Mouse (Mus musculus) forebrain, embryonic 11.5 days (tissue): ENCODE data around the gene Strap. TPM values are rescaled to one million over a fixed set of nuclear protein-coding genes. Genes with fewer than 3 reads are reported as not detected.

Experiments used
- ATAC-seq: fragments of 200-750 bp; cut with Nextera tagmentation; replicated peaks from 2 replicates; pipeline ENCODE4 v1.8.0; 2017; ENCODE audit warnings: moderate TSS enrichment; ENCODE audit not compliant: low FRiP score
- DNase-seq: peaks from one replicate; pipeline ENCODE4 v3.0.0-alpha.2; 2017; ENCODE audit warnings: low spot score
- H3K27ac ChIP-seq: fragments of 300-500 bp; sonication (generic); 2 replicates; pipeline ENCODE4 v1.5.1; 2014; ENCODE audit warnings: low read depth, low read length
- H3K27me3 ChIP-seq: fragments of 300-500 bp; sonication (generic); 2 replicates; pipeline ENCODE4 v1.6.1; 2014; ENCODE audit warnings: mild to moderate bottlenecking, low read length, mixed read lengths; ENCODE audit not compliant: control insufficient read depth, insufficient read depth
- H3K36me3 ChIP-seq: fragments of 300-500 bp; sonication (generic); 2 replicates; pipeline ENCODE4 v1.6.1; 2014; ENCODE audit warnings: mild to moderate bottlenecking, low read length, moderate library complexity, mixed read lengths; ENCODE audit not compliant: control insufficient read depth, insufficient read depth
- H3K4me1 ChIP-seq: fragments of 300-500 bp; sonication (generic); replicated peaks from 2 replicates; pipeline ENCODE4 v1.6.1; 2014; ENCODE audit warnings: low read length, mixed read lengths; ENCODE audit not compliant: control insufficient read depth, insufficient read depth
- H3K4me2 ChIP-seq: fragments of 300-500 bp; sonication (generic); 2 replicates; pipeline ENCODE4 v1.6.1; 2014; ENCODE audit warnings: low read depth, mild to moderate bottlenecking, low read length, moderate library complexity, mixed read lengths; ENCODE audit not compliant: severe bottlenecking
- H3K4me3 ChIP-seq: fragments of 300-500 bp; sonication (generic); 2 replicates; pipeline ENCODE4 v1.5.1; 2014; ENCODE audit warnings: low read depth, low read length
- H3K9ac ChIP-seq: fragments of 300-500 bp; sonication (generic); 2 replicates; pipeline ENCODE4 v1.6.1; 2014; ENCODE audit warnings: low read length
- H3K9me3 ChIP-seq: fragments of 300-500 bp; sonication (generic); 2 replicates; pipeline ENCODE4 v1.6.1; 2016; ENCODE audit warnings: low read length, mixed read lengths; ENCODE audit not compliant: control insufficient read depth
- WGBS: fragments of 180-500 bp; shearing (Covaris S2); extraction: QIAGEN DNeasy Blood & Tissue Kit; methylation state at CpG from one replicate; pipeline ENCODE4 v1.1.7; 2014; 5-methylcytosine and 5-hydroxymethylcytosine counted together
- polyA plus RNA-seq: library from polyadenylated mRNA; unstranded; fragments of >200 nt; fragmentation: Nextera tagmentation; extraction: Ambion mirVana; gene quantifications from 2 replicates; pipeline ENCODE4 v1.2.1, GENCODE M21; 2014

Strap gene
- polyA plus RNA-seq, 1 experiment from 2014 or later, result 245 TPM

DNA sequence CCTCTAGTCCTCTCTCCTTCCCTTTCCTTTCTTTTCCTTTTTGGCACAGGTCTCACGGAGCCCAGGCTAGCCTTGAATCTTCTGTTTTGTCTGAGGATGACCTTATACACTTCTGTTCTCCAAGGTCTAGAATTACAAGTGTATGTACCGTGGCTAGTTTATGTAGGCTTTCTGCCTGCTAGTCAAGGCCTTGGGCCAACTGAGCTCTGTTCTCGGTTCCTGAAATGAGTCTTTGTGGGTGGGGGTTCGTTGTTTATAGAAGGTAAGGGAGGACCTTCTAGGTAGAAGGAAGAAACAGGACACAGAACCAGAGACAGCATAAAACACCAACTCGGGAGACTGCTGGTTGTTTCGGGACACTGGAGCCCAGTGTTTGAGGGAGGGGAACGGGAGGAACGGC, 40.3 kb downstream of the Strap start:
- no peak overlapping the region for H3K9ac ChIP-seq
- no peaks in the 10 kb centered on the region for H3K4me1 ChIP-seq
- H3K27ac ChIP-seq, result no peak overlapping the region
- H3K9me3 ChIP-seq, result no peaks in the 10 kb centered on the region
- DNase-seq (no peak), ATAC-seq (no peak)
- H3K27me3 ChIP-seq, result no peaks in the 10 kb centered on the region
- H3K4me2 ChIP-seq, result no peak overlapping the region
- no peak overlapping the region for H3K4me3 ChIP-seq
- 95% methylated on average over 8 of the region's 8 CpGs for WGBS
- no peaks in the 10 kb centered on the region for H3K36me3 ChIP-seq

DNA sequence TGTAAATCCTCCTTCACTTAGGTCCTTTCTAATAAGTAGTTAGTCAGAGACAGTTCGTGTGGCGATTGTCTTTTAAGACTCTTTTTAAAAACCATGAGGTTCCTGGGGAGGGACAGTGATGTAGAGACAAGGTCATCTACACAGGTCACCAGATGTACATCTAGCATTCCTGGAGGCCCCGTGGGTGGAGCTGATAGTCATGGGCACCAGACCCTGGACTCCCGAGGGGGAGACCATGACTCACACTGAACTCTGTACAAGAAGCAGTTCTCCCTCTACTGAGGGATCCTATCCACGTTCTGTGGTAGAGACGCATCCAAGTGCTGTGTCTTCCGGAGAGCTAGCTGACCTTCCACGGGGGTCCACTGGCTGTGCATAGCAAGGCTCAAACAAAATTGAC, 42.1 kb downstream of the Strap start:
- 89% methylated on average over 8 of the region's 8 CpGs for WGBS
- DNase-seq, result no peak
- Histone ChIP-seq H3K4me3 (no peak overlapping the region), H3K27ac (no peak overlapping the region), H3K36me3 (no peaks in the 10 kb centered on the region), H3K4me2 (no peak overlapping the region), H3K9me3 (no peaks in the 10 kb centered on the region), H3K4me1 (no peaks in the 10 kb centered on the region), H3K27me3 (no peaks in the 10 kb centered on the region), H3K9ac (no peak overlapping the region)
- no peak for ATAC-seq

DNA sequence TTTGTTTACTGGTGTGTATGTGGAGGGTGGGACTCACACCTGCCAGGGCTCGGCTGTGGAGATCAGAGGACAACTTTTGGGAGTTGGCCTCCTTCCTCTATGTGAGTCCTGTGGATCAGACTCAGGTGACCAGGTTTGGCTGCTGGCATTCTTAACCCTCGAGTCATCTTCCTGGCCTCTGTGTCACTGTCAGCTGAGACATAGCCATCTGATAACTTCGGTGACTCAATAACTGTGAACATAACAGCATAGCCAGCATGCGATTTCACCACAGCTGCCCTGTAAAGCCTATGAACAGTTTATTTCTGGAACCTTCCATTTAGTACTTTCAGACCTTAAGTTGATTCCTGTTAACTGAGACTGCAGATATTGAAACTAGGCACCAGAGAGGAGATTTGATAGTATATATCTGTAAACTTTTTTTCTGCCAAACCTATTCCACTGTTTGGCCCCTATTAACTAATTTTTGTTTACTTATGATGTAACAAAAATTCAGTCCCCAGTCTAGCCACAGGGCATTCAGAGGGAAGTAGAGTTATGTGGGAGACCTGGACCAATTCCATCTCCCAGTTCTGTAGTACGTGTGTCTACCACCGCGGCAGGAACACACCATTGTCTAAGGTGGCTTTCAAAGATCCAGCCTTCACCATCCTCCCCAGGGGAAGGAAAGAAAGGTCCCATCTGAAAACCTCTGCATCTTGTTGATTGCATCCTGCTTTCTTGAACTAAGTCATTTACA, 49.2 kb downstream of the Strap start:
- 93% methylated on average over 7 of the region's 7 CpGs for WGBS
- DNase-seq, result no peak
- H3K4me3 ChIP-seq, result no peak overlapping the region
- H3K27ac ChIP-seq, result no peak overlapping the region
- no peaks in the 10 kb centered on the region for H3K36me3 ChIP-seq
- no peak overlapping the region for H3K4me2 ChIP-seq
- no peak overlapping the region for H3K9ac ChIP-seq
- no peaks in the 10 kb centered on the region for H3K27me3 ChIP-seq
- H3K4me1 ChIP-seq, result no peaks in the 10 kb centered on the region
- no peaks in the 10 kb centered on the region for H3K9me3 ChIP-seq
- no peak for ATAC-seq

DNA sequence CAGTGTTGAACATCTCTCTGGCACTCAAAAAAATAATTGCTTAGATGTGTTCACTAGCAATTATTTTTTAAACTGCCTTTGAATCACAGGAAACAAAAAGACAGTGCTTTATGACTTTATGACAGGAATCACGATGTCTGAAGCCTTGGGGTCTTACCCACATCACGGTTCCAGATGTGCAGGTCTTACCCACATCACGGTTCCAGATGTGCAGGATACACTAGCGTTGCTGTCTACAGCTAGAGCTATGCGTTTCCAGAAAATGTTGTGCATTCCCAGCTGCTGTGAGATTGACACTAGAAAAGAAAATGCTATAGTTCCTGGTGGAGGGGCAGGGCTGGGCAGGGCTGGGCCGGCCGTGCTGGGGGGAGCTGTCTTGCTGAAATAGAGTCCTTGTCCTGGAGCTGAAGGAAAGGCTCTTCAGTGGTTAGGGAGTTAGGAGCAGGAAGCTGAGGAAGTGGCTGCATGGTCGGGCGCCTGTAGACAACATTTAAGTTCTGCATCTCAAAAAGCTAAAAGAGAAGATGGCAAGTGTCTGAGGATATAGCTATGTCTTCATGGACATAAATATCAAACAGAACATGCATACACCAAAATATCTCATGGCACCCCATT, 54.2 kb downstream of the Strap start:
- ATAC-seq (no peak), DNase-seq (no peak)
- Histone ChIP-seq H3K9me3 (no peaks in the 10 kb centered on the region), H3K4me3 (no peak overlapping the region), H3K36me3 (no peaks in the 10 kb centered on the region), H3K4me1 (no peaks in the 10 kb centered on the region), H3K27me3 (no peaks in the 10 kb centered on the region), H3K4me2 (no peak overlapping the region), H3K27ac (no peak overlapping the region), H3K9ac (no peak overlapping the region)
- WGBS, result 77% methylated on average over 9 of the region's 9 CpGs

DNA sequence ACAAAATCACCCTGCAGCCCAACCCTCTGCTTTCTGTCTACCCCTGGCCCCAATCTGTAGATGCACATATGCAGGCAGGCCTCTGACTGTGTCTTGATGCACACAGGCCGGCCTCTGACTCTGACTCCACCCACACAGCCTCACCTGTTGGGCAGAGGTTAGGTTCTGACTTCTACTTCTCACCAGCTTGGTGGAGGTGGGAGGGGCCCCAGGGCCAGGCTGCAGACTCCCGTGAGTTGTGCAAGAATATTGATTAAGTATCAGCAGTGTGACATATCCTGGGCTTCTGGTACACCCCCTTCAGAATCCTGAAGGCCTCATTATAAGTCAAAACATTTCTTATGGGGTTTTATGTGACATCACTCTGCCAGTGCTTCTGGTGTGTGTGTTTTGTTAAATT, 54.8 kb downstream of the Strap start:
- DNase-seq (no peak), ATAC-seq (no peak)
- H3K4me3 ChIP-seq, result no peak overlapping the region
- no peaks in the 10 kb centered on the region for H3K9me3 ChIP-seq
- no peak overlapping the region for H3K9ac ChIP-seq
- 72% methylated on average over 2 of the region's 2 CpGs for WGBS
- no peak overlapping the region for H3K4me2 ChIP-seq
- H3K27me3 ChIP-seq, result no peaks in the 10 kb centered on the region
- no peak overlapping the region for H3K27ac ChIP-seq
- no peaks in the 10 kb centered on the region for H3K36me3 ChIP-seq
- H3K4me1 ChIP-seq, result no peaks in the 10 kb centered on the region

DNA sequence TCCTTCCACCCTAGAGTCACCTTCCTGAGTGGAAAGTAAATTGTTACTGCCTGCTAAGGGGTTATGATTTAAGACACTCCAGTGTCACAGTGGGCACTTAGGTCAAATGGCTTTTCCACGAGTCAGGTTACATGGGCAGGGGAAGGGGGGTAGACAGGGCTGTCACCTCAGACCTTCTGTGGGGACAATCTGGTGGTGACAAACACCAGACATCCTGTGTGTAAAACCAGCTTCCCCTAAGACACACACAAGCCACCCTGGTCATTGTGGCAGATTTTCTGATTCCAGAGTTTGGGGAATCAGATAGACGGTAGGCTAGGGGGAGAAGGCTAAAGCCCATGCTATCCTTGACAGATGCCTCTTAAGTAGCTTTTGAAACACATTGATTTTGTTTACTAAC, 60.6 kb downstream of the Strap start:
- ATAC-seq (no peak), DNase-seq (no peak)
- 78% methylated on average over 2 of the region's 2 CpGs for WGBS
- H3K9ac ChIP-seq, result no peak overlapping the region
- H3K4me3 ChIP-seq, result no peak overlapping the region
- no peaks in the 10 kb centered on the region for H3K36me3 ChIP-seq
- no peaks in the 10 kb centered on the region for H3K4me1 ChIP-seq
- H3K27ac ChIP-seq, result no peak overlapping the region
- peaks cover 6% of the 10 kb centered on the region; the same call in 1 of the 2 replicates for H3K9me3 ChIP-seq
- no peaks in the 10 kb centered on the region for H3K27me3 ChIP-seq
- no peak overlapping the region for H3K4me2 ChIP-seq

DNA sequence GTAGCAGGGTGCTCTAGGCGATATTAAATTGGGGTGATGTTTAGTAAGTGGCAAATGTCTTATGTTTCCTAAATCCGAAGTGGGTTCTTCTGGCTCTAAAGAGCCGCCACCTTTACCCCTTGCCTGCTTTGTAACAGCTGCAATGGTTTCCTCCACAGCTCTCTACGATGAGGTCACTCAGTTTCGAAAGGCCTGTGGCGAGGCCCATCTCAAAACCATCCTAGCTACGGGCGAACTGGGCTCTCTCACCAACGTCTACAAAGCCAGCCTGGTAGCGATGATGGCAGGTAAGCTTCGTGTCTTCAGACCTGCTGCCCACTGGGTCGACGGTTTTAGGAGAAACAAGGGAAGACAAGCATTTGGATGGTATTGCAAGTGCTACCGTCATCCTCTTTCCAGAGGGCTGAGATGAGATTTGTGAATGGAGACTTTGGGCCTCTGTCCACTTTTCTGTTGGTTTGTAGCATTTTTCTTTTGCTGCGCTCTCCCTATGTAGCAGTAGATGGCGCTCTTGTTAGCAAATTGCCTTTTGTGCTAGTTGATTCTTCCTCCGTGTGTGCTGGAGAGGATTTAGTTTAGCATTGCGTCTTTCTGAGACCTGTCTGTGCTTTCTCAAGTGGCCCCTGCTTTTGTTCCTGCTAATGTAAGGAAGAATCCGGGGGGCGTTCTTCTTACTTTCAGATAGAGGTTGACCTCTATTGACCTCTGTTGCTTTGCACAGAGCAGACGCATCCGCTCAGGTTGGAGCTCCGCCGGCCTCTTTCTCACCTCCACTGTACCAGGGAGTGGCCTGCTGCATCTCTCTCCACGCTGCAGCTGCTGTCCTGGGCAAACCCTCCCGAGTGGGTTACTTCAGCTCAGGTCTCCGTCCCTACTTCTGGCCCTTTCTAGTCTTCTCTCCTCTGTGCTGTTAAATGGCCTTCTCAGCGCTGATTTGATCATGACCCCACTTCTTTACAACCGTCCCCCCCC, 62.0 kb downstream of the Strap start:
- Histone ChIP-seq H3K27ac (no peak overlapping the region), H3K36me3 (no peaks in the 10 kb centered on the region), H3K4me3 (no peak overlapping the region), H3K27me3 (no peaks in the 10 kb centered on the region), H3K4me2 (no peak overlapping the region), H3K4me1 (no peaks in the 10 kb centered on the region), H3K9me3 (peaks cover 6% of the 10 kb centered on the region; the same call in 1 of the 2 replicates), H3K9ac (no peak overlapping the region)
- ATAC-seq, result peak; percentile 55
- WGBS, result 70% methylated on average over 29 of the region's 29 CpGs
- peak; percentile 47 for DNase-seq

DNA sequence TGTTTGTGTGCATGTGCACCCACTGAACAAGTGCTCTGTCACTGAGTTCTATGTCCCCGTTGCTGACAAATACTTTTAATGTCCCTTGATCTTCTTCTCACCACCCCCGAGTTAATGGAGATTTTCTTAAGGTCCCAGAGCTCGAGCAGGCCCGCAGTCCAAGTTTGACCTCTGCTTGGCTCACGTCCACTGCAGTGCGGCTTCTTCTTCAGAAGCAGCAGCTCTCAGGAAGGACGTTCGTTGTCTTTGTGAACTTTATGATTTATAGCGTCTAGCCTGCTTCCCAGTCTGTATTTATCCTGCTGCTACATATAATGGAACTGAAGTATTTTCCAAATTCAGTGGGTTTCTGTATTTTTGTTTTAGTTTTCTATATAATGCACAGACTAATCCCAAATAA, 64.4 kb downstream of the Strap start:
- H3K27ac ChIP-seq, result no peak overlapping the region
- H3K4me3 ChIP-seq, result no peak overlapping the region
- H3K27me3 ChIP-seq, result no peaks in the 10 kb centered on the region
- no peaks in the 10 kb centered on the region for H3K4me1 ChIP-seq
- no peaks in the 10 kb centered on the region for H3K36me3 ChIP-seq
- H3K9me3 ChIP-seq, result peaks cover 6% of the 10 kb centered on the region; the same call in 1 of the 2 replicates
- H3K9ac ChIP-seq, result no peak overlapping the region
- 91% methylated on average over 9 of the region's 9 CpGs for WGBS
- ATAC-seq, result no peak
- H3K4me2 ChIP-seq, result no peak overlapping the region
- DNase-seq, result no peak
